Mouse (Mus musculus) neural tube, embryonic 11.5 days (tissue): Measurements from ENCODE around the gene Samsn1. TPM values are rescaled to one million over a fixed set of nuclear protein-coding genes. Genes with fewer than 3 reads are reported as not detected.

Experiments
- ATAC-seq: fragments of 200-750 bp; cut with Nextera tagmentation; 2 replicates; pipeline ENCODE4 v1.8.0; 2017; ENCODE audit warnings: moderate number of reproducible peaks, mild to moderate bottlenecking, moderate TSS enrichment, moderate library complexity; ENCODE audit not compliant: insufficient read depth, low FRiP score, low TSS enrichment
- DNase-seq: peaks from one replicate; pipeline ENCODE4 v3.0.0-alpha.2; 2015; ENCODE audit warnings: low spot score
- H3K27ac ChIP-seq: fragments of 300-500 bp; sonication (generic); 2 replicates; pipeline ENCODE4 v1.5.1; 2014; ENCODE audit warnings: low read depth, mild to moderate bottlenecking, low read length
- H3K27me3 ChIP-seq: fragments of 300-500 bp; sonication (generic); 2 replicates; pipeline ENCODE4 v1.6.1; 2014; ENCODE audit warnings: mild to moderate bottlenecking, low read length, mixed read lengths; ENCODE audit not compliant: control insufficient read depth, insufficient read depth
- H3K36me3 ChIP-seq: fragments of 300-500 bp; sonication (generic); 2 replicates; pipeline ENCODE4 v1.6.1; 2014; ENCODE audit warnings: mild to moderate bottlenecking, low read length, moderate library complexity, mixed read lengths; ENCODE audit not compliant: control insufficient read depth, insufficient read depth
- H3K4me1 ChIP-seq: fragments of 300-500 bp; sonication (generic); 2 replicates; pipeline ENCODE4 v1.6.1; 2014; ENCODE audit warnings: low read length, mixed read lengths; ENCODE audit not compliant: control insufficient read depth, insufficient read depth
- H3K4me2 ChIP-seq: fragments of 300-500 bp; sonication (generic); 2 replicates; pipeline ENCODE4 v1.6.1; 2014; ENCODE audit warnings: low read depth, mild to moderate bottlenecking, moderate library complexity
- H3K4me3 ChIP-seq: fragments of 300-500 bp; sonication (generic); 2 replicates; pipeline ENCODE4 v1.5.1; 2014; ENCODE audit warnings: low read depth, low read length
- H3K9ac ChIP-seq: fragments of 300-500 bp; sonication (generic); 2 replicates; pipeline ENCODE4 v1.6.1; 2014; ENCODE audit warnings: mild to moderate bottlenecking, low read length
- H3K9me3 ChIP-seq: fragments of 300-500 bp; sonication (generic); 2 replicates; pipeline ENCODE4 v1.6.1; 2016; ENCODE audit warnings: low read length; ENCODE audit not compliant: control insufficient read depth
- WGBS: fragments of 180-500 bp; shearing (Covaris S2); extraction: QIAGEN DNeasy Blood & Tissue Kit; methylation state at CpG from one replicate; pipeline ENCODE4 v1.1.7; 2014; 5-methylcytosine and 5-hydroxymethylcytosine counted together
- polyA plus RNA-seq: library from polyadenylated mRNA; unstranded; fragments of >200 nt; fragmentation: Nextera tagmentation; extraction: Ambion mirVana; gene quantifications from 2 replicates; pipeline ENCODE4 v1.2.1, GENCODE M21; 2014

Gene Samsn1
- polyA plus RNA-seq, 1 experiment from 2014 or later: 1.8 TPM

- 95% methylated on average over 3 of the region's 3 CpGs for WGBS
- H3K9ac ChIP-seq: no peak overlapping the region
- no peak overlapping the region for H3K4me3 ChIP-seq
- no peak for ATAC-seq
- H3K27me3 ChIP-seq: no peaks in the 10 kb centered on the region
- H3K27ac ChIP-seq: no peak overlapping the region
- no peak overlapping the region for H3K4me2 ChIP-seq
- H3K4me1 ChIP-seq: no peaks in the 10 kb centered on the region
- no peak for DNase-seq
- H3K36me3 ChIP-seq: no peaks in the 10 kb centered on the region
- no peaks in the 10 kb centered on the region for H3K9me3 ChIP-seq
Observed at GRCm38 (mm10) chr16:76002870-76003572, 19.1 kb downstream of the Samsn1 start.

GRCm38 (mm10) chr16:76002287-76002686, 19.8 kb downstream of the Samsn1 start:
- Histone ChIP-seq H3K4me2 (no peak overlapping the region), H3K4me3 (no peak overlapping the region), H3K27me3 (no peaks in the 10 kb centered on the region), H3K36me3 (no peaks in the 10 kb centered on the region), H3K9me3 (no peaks in the 10 kb centered on the region), H3K4me1 (no peaks in the 10 kb centered on the region), H3K27ac (no peak overlapping the region), H3K9ac (no peak overlapping the region)
- no peak for DNase-seq
- WGBS: 82% methylated on average over 12 of the region's 12 CpGs
- ATAC-seq: no peak

GRCm38 (mm10) chr16:76001788-76002187, 20.3 kb downstream of the Samsn1 start:
- DNase-seq (no peak), ATAC-seq (peak; percentile 27; the same call in 1 of the 2 replicates)
- H3K9me3 ChIP-seq: no peaks in the 10 kb centered on the region
- no peaks in the 10 kb centered on the region for H3K36me3 ChIP-seq
- no peak overlapping the region for H3K9ac ChIP-seq
- H3K4me2 ChIP-seq: no peak overlapping the region
- H3K4me3 ChIP-seq: no peak overlapping the region
- H3K4me1 ChIP-seq: no peaks in the 10 kb centered on the region
- no peak overlapping the region for H3K27ac ChIP-seq
- 64% methylated on average over 6 of the region's 6 CpGs for WGBS
- no peaks in the 10 kb centered on the region for H3K27me3 ChIP-seq

GRCm38 (mm10) chr16:76000127-76000526, 22.0 kb downstream of the Samsn1 start:
- no peak overlapping the region for H3K27ac ChIP-seq
- no peak for ATAC-seq
- H3K9ac ChIP-seq: no peak overlapping the region
- no peak overlapping the region for H3K4me3 ChIP-seq
- no peak for DNase-seq
- no peak overlapping the region for H3K4me2 ChIP-seq
- no peaks in the 10 kb centered on the region for H3K36me3 ChIP-seq
- H3K9me3 ChIP-seq: no peaks in the 10 kb centered on the region
- H3K4me1 ChIP-seq: no peaks in the 10 kb centered on the region
- no peaks in the 10 kb centered on the region for H3K27me3 ChIP-seq
- 93% methylated on average over 9 of the region's 9 CpGs for WGBS

DNA sequence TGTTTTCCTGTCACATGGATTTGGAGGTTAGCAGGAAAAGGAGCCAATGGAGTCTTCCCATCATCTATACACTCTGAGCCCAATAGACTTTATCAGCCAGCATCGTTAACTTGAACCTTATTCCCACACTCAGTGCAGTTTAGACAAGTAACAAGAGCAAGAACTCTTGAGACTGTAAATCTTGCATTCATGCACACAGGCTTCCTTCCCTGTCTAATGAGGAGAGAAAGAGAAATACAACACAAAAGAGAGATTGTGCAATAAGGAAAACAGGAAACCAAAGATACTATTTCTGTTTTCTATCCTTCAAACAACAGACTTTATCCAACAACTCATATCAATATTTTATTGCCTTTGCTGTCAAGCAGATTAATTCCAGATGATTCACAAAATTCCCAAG, 31.9 kb downstream of the Samsn1 start:
- H3K4me1 ChIP-seq: no peaks in the 10 kb centered on the region
- no peak overlapping the region for H3K4me2 ChIP-seq
- H3K9ac ChIP-seq: no peak overlapping the region
- ATAC-seq (no peak), DNase-seq (no peak)
- no peaks in the 10 kb centered on the region for H3K9me3 ChIP-seq
- no peaks in the 10 kb centered on the region for H3K36me3 ChIP-seq
- WGBS: 74% methylated on average over 1 of the region's 1 CpGs
- no peaks in the 10 kb centered on the region for H3K27me3 ChIP-seq
- H3K4me3 ChIP-seq: no peak overlapping the region
- H3K27ac ChIP-seq: no peak overlapping the region

- no peak for ATAC-seq
- no peak overlapping the region for H3K4me3 ChIP-seq
- 100% methylated on average over 1 of the region's 1 CpGs for WGBS
Observed at GRCm38 (mm10) chr16:75983831-75984230, 38.2 kb downstream of the Samsn1 start.

GRCm38 (mm10) chr16:75979381-75979780, 42.7 kb downstream of the Samsn1 start:
- no peaks in the 10 kb centered on the region for H3K9me3 ChIP-seq
- no peak overlapping the region for H3K27ac ChIP-seq
- no peak for ATAC-seq
- H3K4me3 ChIP-seq: no peak overlapping the region
- H3K4me1 ChIP-seq: no peaks in the 10 kb centered on the region
- no peak overlapping the region for H3K4me2 ChIP-seq
- no peaks in the 10 kb centered on the region for H3K36me3 ChIP-seq
- no peak overlapping the region for H3K9ac ChIP-seq
- no peak for DNase-seq
- H3K27me3 ChIP-seq: no peaks in the 10 kb centered on the region

More at GRCm38 (mm10) chr16:75983831-75984230, 38.2 kb downstream of the Samsn1 start:
- no peaks in the 10 kb centered on the region for H3K27me3 ChIP-seq
- no peaks in the 10 kb centered on the region for H3K9me3 ChIP-seq
- DNase-seq: no peak
- H3K4me2 ChIP-seq: no peak overlapping the region
- H3K27ac ChIP-seq: no peak overlapping the region
- no peaks in the 10 kb centered on the region for H3K4me1 ChIP-seq
- H3K36me3 ChIP-seq: no peaks in the 10 kb centered on the region
- no peak overlapping the region for H3K9ac ChIP-seq

DNA sequence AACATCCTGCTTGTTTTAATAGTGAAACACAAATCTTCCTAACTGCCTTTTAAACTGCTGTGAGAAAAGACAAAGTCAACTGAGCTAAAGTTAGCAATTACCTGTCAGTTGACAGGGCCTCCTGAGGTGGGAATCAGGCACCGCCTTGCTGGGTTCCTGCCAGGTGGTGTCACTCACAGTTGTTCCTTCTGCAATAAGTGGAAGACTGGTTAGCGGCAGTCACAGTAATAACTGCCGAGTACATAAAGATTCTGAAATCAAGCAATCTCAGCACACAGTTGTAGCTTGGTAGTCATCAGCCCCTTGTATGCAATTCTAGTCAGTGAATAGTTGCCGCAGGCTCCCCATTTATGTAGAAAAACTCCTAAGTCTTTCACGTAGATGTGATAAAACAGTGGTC, 44.3 kb downstream of the Samsn1 start:
- Histone ChIP-seq H3K9me3 (no peaks in the 10 kb centered on the region), H3K27me3 (no peaks in the 10 kb centered on the region), H3K36me3 (no peaks in the 10 kb centered on the region), H3K27ac (no peak overlapping the region), H3K9ac (no peak overlapping the region), H3K4me2 (no peak overlapping the region), H3K4me3 (no peak overlapping the region), H3K4me1 (no peaks in the 10 kb centered on the region)
- ATAC-seq (no peak), DNase-seq (no peak)
- 85% methylated on average over 5 of the region's 5 CpGs for WGBS

DNA sequence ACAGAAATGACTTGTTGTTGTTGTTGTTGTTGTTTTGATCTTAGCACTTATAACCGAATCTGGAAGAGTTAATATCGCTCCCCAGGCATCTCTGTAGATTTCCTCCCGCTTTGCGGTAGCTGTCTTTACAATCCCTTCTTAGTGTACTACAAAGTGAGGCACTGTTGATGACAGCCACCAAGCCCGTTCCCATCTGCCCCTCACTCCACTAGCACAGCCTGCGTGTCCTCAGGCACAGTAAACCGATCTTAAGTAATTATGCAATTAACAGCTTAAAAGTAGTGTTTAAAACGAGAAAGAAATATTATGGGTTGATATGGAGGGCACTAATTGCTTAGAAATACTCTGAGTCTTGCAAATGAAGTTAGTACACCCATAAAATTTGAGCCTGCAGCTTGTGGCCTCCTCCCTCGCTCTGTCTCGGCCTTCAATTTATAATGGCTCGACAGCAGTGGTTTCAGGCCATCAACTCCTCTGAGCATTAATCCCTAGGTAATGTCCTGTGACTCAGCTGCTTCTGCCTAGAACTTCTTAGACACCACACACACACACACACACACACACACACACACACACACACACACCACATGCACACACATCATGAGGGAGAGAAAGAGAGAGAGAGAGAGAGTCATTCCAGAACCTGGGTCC, 46.3 kb downstream of the Samsn1 start:
- ATAC-seq (no peak), DNase-seq (no peak)
- Histone ChIP-seq H3K4me3 (no peak overlapping the region), H3K4me2 (no peak overlapping the region), H3K9ac (no peak overlapping the region), H3K9me3 (no peaks in the 10 kb centered on the region), H3K27ac (no peak overlapping the region), H3K36me3 (no peaks in the 10 kb centered on the region), H3K27me3 (no peaks in the 10 kb centered on the region), H3K4me1 (no peaks in the 10 kb centered on the region)
- 66% methylated on average over 11 of the region's 11 CpGs for WGBS
